Mouse (Mus musculus) ES-CJ7 (cell line): ENCODE data around the gene Tex46.

Experiments
- DNase-seq: peaks from one replicate; pipeline ENCODE4 v3.0.0; 2011; ENCODE audit warnings: low read depth, low spot score

The Tex46 gene

GRCm38 (mm10) chr4:136631237-136631994 lies 21.2 kb downstream of the Tex46 start:
- no peak for DNase-seq

GRCm38 (mm10) chr4:136635995-136636394 lies 25.8 kb downstream of the Tex46 start:
- DNase-seq = peak; percentile 59

- peak; percentile 72 for DNase-seq
Measured at GRCm38 (mm10) chr4:136636511-136636910, 26.3 kb downstream of the Tex46 start.

- peak; percentile 21 for DNase-seq
Measured at GRCm38 (mm10) chr4:136636983-136637562, 26.8 kb downstream of the Tex46 start.

- peak; percentile 61 for DNase-seq
Measured at GRCm38 (mm10) chr4:136637563-136638229, 27.5 kb downstream of the Tex46 start.

GRCm38 (mm10) chr4:136638230-136638750 lies 28.1 kb downstream of the Tex46 start:
- no peak for DNase-seq

- DNase-seq = peak; percentile 65
Measured at GRCm38 (mm10) chr4:136638890-136639289, 28.7 kb downstream of the Tex46 start.

- peak; percentile 74 for DNase-seq
Measured at GRCm38 (mm10) chr4:136648922-136649479, 38.8 kb downstream of the Tex46 start.

GRCm38 (mm10) chr4:136649480-136650196 lies 39.4 kb downstream of the Tex46 start:
- no peak for DNase-seq

- no peak for DNase-seq
Measured at GRCm38 (mm10) chr4:136650261-136650660, 40.0 kb downstream of the Tex46 start.

- peak; percentile 52 for DNase-seq
Measured at GRCm38 (mm10) chr4:136651357-136651811, 41.1 kb downstream of the Tex46 start.

- DNase-seq = no peak
Measured at GRCm38 (mm10) chr4:136651882-136652527, 41.8 kb downstream of the Tex46 start.

GRCm38 (mm10) chr4:136652528-136652910 lies 42.3 kb downstream of the Tex46 start:
- DNase-seq = no peak

- DNase-seq = no peak
Measured at GRCm38 (mm10) chr4:136653019-136653418, 42.8 kb downstream of the Tex46 start.

GRCm38 (mm10) chr4:136653692-136654234 lies 43.5 kb downstream of the Tex46 start:
- no peak for DNase-seq

GRCm38 (mm10) chr4:136657914-136658313 lies 47.7 kb downstream of the Tex46 start:
- no peak for DNase-seq
